Mouse (Mus musculus) midbrain, postnatal 0 days (tissue): ENCODE results near the gene Mxi1. TPM values are rescaled to one million over a fixed set of nuclear protein-coding genes. Genes with fewer than 3 reads are reported as not detected.

Experiments
- ATAC-seq: fragments of 200-750 bp; cut with Nextera tagmentation; 2 replicates; pipeline ENCODE4 v1.8.0; 2017; ENCODE audit warnings: moderate number of reproducible peaks, mild to moderate bottlenecking, moderate TSS enrichment, moderate library complexity; ENCODE audit not compliant: low FRiP score
- DNase-seq: peaks from one replicate; pipeline ENCODE4 v3.0.0-alpha.2; 2015; ENCODE audit warnings: low spot score
- H3K27ac ChIP-seq: fragments of 300-500 bp; sonication (generic); 2 replicates; pipeline ENCODE4 v1.5.1; 2014; ENCODE audit warnings: low read depth, mild to moderate bottlenecking, low read length, mixed read lengths
- H3K27me3 ChIP-seq: fragments of 300-500 bp; sonication (generic); 2 replicates; pipeline ENCODE4 v1.6.1; 2014; ENCODE audit warnings: low read length, control low read depth, mixed read lengths; ENCODE audit not compliant: insufficient read depth
- H3K36me3 ChIP-seq: fragments of 300-500 bp; sonication (generic); 2 replicates; pipeline ENCODE4 v1.6.1; 2014; ENCODE audit warnings: low read length, control low read depth, mixed read lengths; ENCODE audit not compliant: insufficient read depth
- H3K4me1 ChIP-seq: fragments of 300-500 bp; sonication (generic); 2 replicates; pipeline ENCODE4 v1.6.1; 2014; ENCODE audit warnings: mild to moderate bottlenecking, control low read depth, antibody characterized with exemption, low read length, mixed read lengths; ENCODE audit not compliant: insufficient read depth
- H3K4me2 ChIP-seq: fragments of 300-500 bp; sonication (generic); 2 replicates; pipeline ENCODE4 v1.6.1; 2014; ENCODE audit warnings: low read depth, mild to moderate bottlenecking, low read length, mixed read lengths; ENCODE audit not compliant: poor library complexity, severe bottlenecking
- H3K4me3 ChIP-seq: fragments of 300-500 bp; sonication (generic); 2 replicates; pipeline ENCODE4 v1.5.1; 2014; ENCODE audit warnings: low read depth, mild to moderate bottlenecking, low read length, moderate library complexity
- H3K9ac ChIP-seq: fragments of 300-500 bp; sonication (generic); replicated peaks from 2 replicates; pipeline ENCODE4 v1.6.1; 2014; ENCODE audit warnings: mild to moderate bottlenecking, low read length, moderate library complexity, mixed read lengths; ENCODE audit not compliant: poor library complexity, severe bottlenecking
- H3K9me3 ChIP-seq: fragments of 300-500 bp; sonication (generic); 2 replicates; pipeline ENCODE4 v1.6.1; 2016; ENCODE audit warnings: low read length, control low read depth
- CTCF ChIP-seq: IDR thresholded peaks from 2 replicates; pipeline ENCODE4 v1.5.1; 2016; ENCODE audit warnings: antibody characterized with exemption, mild to moderate bottlenecking
- WGBS: fragments of 180-500 bp; shearing (Covaris S2); extraction: QIAGEN DNeasy Blood & Tissue Kit; methylation state at CpG from one replicate; pipeline ENCODE4 v1.1.7; 2014; 5-methylcytosine and 5-hydroxymethylcytosine counted together
- polyA plus RNA-seq: library from polyadenylated mRNA; unstranded; fragments of >200 nt; fragmentation: Nextera tagmentation; extraction: Ambion mirVana; gene quantifications from 2 replicates; pipeline ENCODE4 v1.2.1, GENCODE M21; 2015
- total RNA-seq: library from RNA; depleted of rRNA; stranded (reverse); fragments of >200 nt; gene quantifications from 2 replicates; pipeline ENCODE4 v1.2.3, GENCODE M21; 2014

Mxi1 gene
- total and polyA plus RNA-seq, 2 experiments from 2014 or later: 37.7 to 49.2 TPM

DNA sequence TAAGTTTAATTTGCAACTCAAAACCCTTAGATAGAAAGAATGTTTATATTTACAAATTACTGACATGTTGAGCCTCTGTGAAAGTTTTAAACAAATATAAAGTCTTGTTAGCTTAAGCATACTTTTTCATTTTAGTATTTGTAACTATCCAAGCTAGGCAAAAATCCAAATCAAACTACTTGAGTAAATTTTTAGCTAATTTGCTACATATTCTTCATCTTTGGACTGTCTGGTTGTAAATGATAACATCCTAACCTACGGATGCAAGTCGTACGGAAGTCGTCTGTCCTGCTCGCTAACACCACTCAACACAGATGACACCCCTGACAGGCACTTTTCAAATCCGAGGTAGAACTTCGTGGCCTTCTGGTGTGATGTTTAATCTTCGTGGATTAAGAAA, 67.3 kb downstream of the Mxi1 start:
- peaks cover 22% of the 10 kb centered on the region; the same call in 1 of the 2 replicates for H3K36me3 ChIP-seq

DNA sequence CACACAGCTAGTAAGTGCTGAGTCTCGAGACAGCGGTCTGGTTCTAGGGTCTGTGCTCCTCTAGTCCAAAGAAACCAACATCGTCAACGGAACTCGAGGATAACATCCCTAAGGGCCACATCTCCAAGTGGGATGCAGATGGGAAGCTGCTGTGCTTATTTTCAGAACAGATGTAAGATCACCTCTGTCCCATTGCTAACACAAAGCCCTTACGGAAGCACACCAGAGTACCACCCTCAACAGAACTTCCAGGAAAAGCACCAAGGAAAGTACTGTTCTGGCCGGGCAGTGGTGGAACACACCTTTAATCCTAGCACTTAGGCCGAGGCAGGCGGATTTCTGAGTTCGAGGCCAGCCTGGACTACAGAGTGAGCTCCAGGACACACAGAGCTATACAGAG, 68.1 kb downstream of the Mxi1 start:
- TF ChIP-seq CTCF: no peak
- no peaks in the 10 kb centered on the region for H3K9me3 ChIP-seq
- ATAC-seq (no peak), DNase-seq (no peak)
- WGBS: 93% methylated on average over 10 of the region's 10 CpGs
- H3K36me3 ChIP-seq: peaks cover 25% of the 10 kb centered on the region; the same call in 1 of the 2 replicates
- no peaks in the 10 kb centered on the region for H3K4me1 ChIP-seq
- no peak overlapping the region for H3K4me2 ChIP-seq
- H3K27ac ChIP-seq: no peak overlapping the region
- no peaks in the 10 kb centered on the region for H3K27me3 ChIP-seq
- no peak overlapping the region for H3K9ac ChIP-seq
- H3K4me3 ChIP-seq: no peak overlapping the region

More for the DNA sequence above, 67.3 kb downstream of the Mxi1 start:
- H3K9me3 ChIP-seq: no peaks in the 10 kb centered on the region
- H3K4me1 ChIP-seq: no peaks in the 10 kb centered on the region
- TF ChIP-seq CTCF: no peak
- H3K9ac ChIP-seq: no peak overlapping the region
- no peak overlapping the region for H3K4me2 ChIP-seq
- H3K27me3 ChIP-seq: no peaks in the 10 kb centered on the region
- H3K4me3 ChIP-seq: no peak overlapping the region
- no peak overlapping the region for H3K27ac ChIP-seq
- ATAC-seq (no peak), DNase-seq (no peak)
- WGBS: 87% methylated on average over 8 of the region's 8 CpGs

- Histone ChIP-seq H3K27me3 (no peaks in the 10 kb centered on the region), H3K9me3 (no peaks in the 10 kb centered on the region), H3K4me1 (no peaks in the 10 kb centered on the region), H3K9ac (no peak overlapping the region), H3K4me3 (no peak overlapping the region), H3K27ac (no peak overlapping the region), H3K36me3 (peaks cover 46% of the 10 kb centered on the region), H3K4me2 (no peak overlapping the region)
- no peak for TF ChIP-seq CTCF
- 96% methylated on average over 15 of the region's 15 CpGs for WGBS
- ATAC-seq: no peak
- DNase-seq: no peak
Observed at GRCm38 (mm10) chr19:53383336-53383735, 73.0 kb downstream of the Mxi1 start.

GRCm38 (mm10) chr19:53389417-53389816, 79.1 kb downstream of the Mxi1 start:
- WGBS: 23% methylated on average over 6 of the region's 6 CpGs
- TF ChIP-seq CTCF: no peak
- H3K27me3 ChIP-seq: no peaks in the 10 kb centered on the region
- H3K4me1 ChIP-seq: 0 out of 2 replicates have a peak, but pooled peaks cover 6% of the 10 kb centered on the region
- H3K4me3 ChIP-seq: peak overlapping the region; percentile 95
- peaks cover 29% of the 10 kb centered on the region for H3K36me3 ChIP-seq
- no peaks in the 10 kb centered on the region for H3K9me3 ChIP-seq
- peak overlapping the region; percentile 68 for H3K4me2 ChIP-seq
- DNase-seq: no peak
- peak overlapping the region; percentile 99 for H3K9ac ChIP-seq
- no peak for ATAC-seq
- H3K27ac ChIP-seq: no peak overlapping the region

GRCm38 (mm10) chr19:53389851-53390431, 79.6 kb downstream of the Mxi1 start:
- Histone ChIP-seq H3K27ac (peak overlapping the region; percentile 99), H3K9me3 (no peaks in the 10 kb centered on the region), H3K9ac (peak overlapping the region; percentile 99), H3K36me3 (peaks cover 25% of the 10 kb centered on the region), H3K27me3 (no peaks in the 10 kb centered on the region), H3K4me1 (0 out of 2 replicates have a peak, but pooled peaks cover 6% of the 10 kb centered on the region), H3K4me2 (peak overlapping the region; percentile 68), H3K4me3 (peak overlapping the region; percentile 95)
- no peak for TF ChIP-seq CTCF
- peak; percentile 80 for ATAC-seq
- DNase-seq: peak; percentile 51
- under 1% methylated on average over 48 of the region's 59 CpGs for WGBS

DNA sequence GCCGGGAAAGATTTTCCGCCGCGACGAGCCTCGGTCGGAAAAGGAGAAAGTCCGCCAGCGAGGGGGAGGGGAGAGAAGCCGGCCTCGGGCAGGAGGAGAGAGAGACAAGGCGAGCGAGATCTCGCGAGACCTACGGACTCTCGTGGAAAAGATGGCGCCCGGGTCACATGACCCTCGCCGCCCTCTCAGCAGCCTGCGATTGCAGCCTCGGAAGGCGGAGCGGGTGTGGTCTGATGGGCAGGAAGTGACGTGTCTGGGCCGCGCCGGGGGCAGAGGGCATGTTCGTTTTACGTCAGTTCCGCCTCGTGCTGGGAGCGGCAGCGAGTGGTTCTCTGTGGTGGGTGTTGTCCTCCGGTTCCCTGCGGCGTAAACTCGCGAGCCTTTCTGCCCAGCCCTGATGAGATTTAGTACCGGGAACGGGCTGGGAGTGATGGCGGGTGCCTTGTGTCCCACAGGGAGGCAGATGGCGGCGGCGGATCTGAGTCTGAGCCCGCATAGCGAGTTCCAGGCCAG, 80.2 kb downstream of the Mxi1 start, which contains the start of gene Smndc1:
Gene Smndc1 (minus strand): TSS at position 84 of the 513 bp plus-strand sequence.
- Histone ChIP-seq H3K4me1 (0 out of 2 replicates have a peak, but pooled peaks cover 6% of the 10 kb centered on the region), H3K36me3 (peaks cover 25% of the 10 kb centered on the region), H3K4me2 (peak within 1 kb of the TSS; percentile 68), H3K27ac (peak within 1 kb of the TSS; percentile 99), H3K9me3 (no peaks in the 10 kb centered on the region), H3K4me3 (peak within 1 kb of the TSS; percentile 95), H3K9ac (peak within 1 kb of the TSS; percentile 99), H3K27me3 (no peaks in the 10 kb centered on the region)
- WGBS: under 1% methylated on average over 48 of the region's 48 CpGs
- ATAC-seq (peak; percentile 99), DNase-seq (peak; percentile 100)
- TF ChIP-seq CTCF: no peak
